Mouse (Mus musculus) limb, embryonic 14.5 days (tissue): ENCODE measurements around the gene Atad5. TPM values are rescaled to one million over a fixed set of nuclear protein-coding genes. Genes with fewer than 3 reads are reported as not detected.

Source experiments
- ATAC-seq: fragments of 200-750 bp; cut with Nextera tagmentation; 2 replicates; pipeline ENCODE4 v1.8.0; 2017; ENCODE audit warnings: low read depth, moderate number of reproducible peaks, moderate TSS enrichment; ENCODE audit not compliant: low FRiP score
- DNase-seq: peaks from one replicate; pipeline ENCODE4 v3.0.0-alpha.2; 2015; ENCODE audit warnings: low spot score
- H3K27ac ChIP-seq: fragments of 300-500 bp; sonication (generic); replicated peaks from 2 replicates; pipeline ENCODE4 v1.5.1; 2014; ENCODE audit warnings: low read depth, mild to moderate bottlenecking, low read length, moderate library complexity, mixed read lengths
- H3K27me3 ChIP-seq: fragments of 300-500 bp; sonication (generic); 2 replicates; pipeline ENCODE4 v1.6.1; 2014; ENCODE audit warnings: low read length, mixed read lengths; ENCODE audit not compliant: control insufficient read depth, insufficient read depth
- H3K36me3 ChIP-seq: fragments of 300-500 bp; sonication (generic); 2 replicates; pipeline ENCODE4 v1.6.1; 2014; ENCODE audit warnings: mild to moderate bottlenecking, low read length, moderate library complexity, mixed read lengths; ENCODE audit not compliant: control insufficient read depth, insufficient read depth
- H3K4me1 ChIP-seq: fragments of 300-500 bp; sonication (generic); 2 replicates; pipeline ENCODE4 v1.6.1; 2014; ENCODE audit warnings: antibody characterized with exemption, low read length, mixed read lengths; ENCODE audit not compliant: control insufficient read depth, insufficient read depth
- H3K4me2 ChIP-seq: fragments of 300-500 bp; sonication (generic); replicated peaks from 2 replicates; pipeline ENCODE4 v1.6.1; 2014; ENCODE audit warnings: low read depth, mild to moderate bottlenecking, low read length, moderate library complexity; ENCODE audit not compliant: severe bottlenecking
- H3K4me3 ChIP-seq: fragments of 300-500 bp; sonication (generic); replicated peaks from 2 replicates; pipeline ENCODE4 v1.5.1; 2014; ENCODE audit warnings: low read length
- H3K9ac ChIP-seq: fragments of 300-500 bp; sonication (generic); 2 replicates; pipeline ENCODE4 v1.6.1; 2014; ENCODE audit warnings: mild to moderate bottlenecking, low read depth, low read length, moderate library complexity; ENCODE audit not compliant: severe bottlenecking
- H3K9me3 ChIP-seq: fragments of 300-500 bp; sonication (generic); 2 replicates; pipeline ENCODE4 v1.6.1; 2016; ENCODE audit warnings: low read length; ENCODE audit not compliant: control insufficient read depth
- POLR2A ChIP-seq: fragments of 200-500 bp; IDR thresholded peaks from 2 replicates; pipeline ENCODE4 v1.8.0; 2012; ENCODE audit warnings: inconsistent platforms, mild to moderate bottlenecking, moderate library complexity, borderline replicate concordance; ENCODE audit not compliant: insufficient read depth, insufficient read length; ENCODE audit errors: extremely low read depth
- WGBS: fragments of 180-500 bp; shearing (Covaris S2); extraction: QIAGEN DNeasy Blood & Tissue Kit; methylation state at CpG from one replicate; pipeline ENCODE4 v1.1.7; 2014; 5-methylcytosine and 5-hydroxymethylcytosine counted together
- polyA plus RNA-seq, 2 experiments: library from polyadenylated mRNA; depleted of rRNA in 1 of 2; stranded (reverse) in 1 of 2; unstranded in 1 of 2; fragments of >200 nt; fragmentation: Nextera tagmentation in 1 of 2; extraction: Ambion mirVana in 1 of 2; gene quantifications; 2 replicates each; pipeline versions ENCODE4 v1.2.1 to v1.2.3; 2012 to 2014

Atad5 gene
- polyA plus RNA-seq, 2 experiments, result 11.1 to 13.8 TPM

DNA sequence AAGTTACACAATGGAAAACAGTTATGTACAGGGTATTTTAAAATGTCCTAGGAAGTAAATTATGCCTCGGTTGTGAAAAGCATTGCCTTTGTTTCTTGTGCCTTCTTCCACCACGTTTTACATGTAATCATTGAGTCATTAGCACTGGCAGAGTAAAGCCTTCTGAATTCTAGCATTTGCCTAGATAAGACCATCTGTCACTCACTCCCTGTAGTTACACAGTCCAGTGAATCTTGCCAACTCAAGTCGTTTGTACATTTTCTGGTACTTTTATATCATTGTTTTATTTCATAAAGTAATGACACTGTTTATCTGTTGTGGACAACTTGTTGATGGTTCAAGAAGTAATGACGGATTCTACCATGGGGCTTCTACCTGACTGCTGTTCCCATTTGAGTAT, 45.5 kb downstream of the Atad5 start:
- no peak for TF ChIP-seq POLR2A
- no peak overlapping the region for H3K4me2 ChIP-seq
- H3K9ac ChIP-seq, result no peak overlapping the region
- H3K27ac ChIP-seq, result no peak overlapping the region
- H3K36me3 ChIP-seq, result peaks cover 57% of the 10 kb centered on the region
- WGBS, result 81% methylated on average over 4 of the region's 4 CpGs
- no peaks in the 10 kb centered on the region for H3K27me3 ChIP-seq
- DNase-seq (no peak), ATAC-seq (no peak)
- H3K4me3 ChIP-seq, result no peak overlapping the region
- H3K9me3 ChIP-seq, result no peaks in the 10 kb centered on the region
- no peaks in the 10 kb centered on the region for H3K4me1 ChIP-seq

DNA sequence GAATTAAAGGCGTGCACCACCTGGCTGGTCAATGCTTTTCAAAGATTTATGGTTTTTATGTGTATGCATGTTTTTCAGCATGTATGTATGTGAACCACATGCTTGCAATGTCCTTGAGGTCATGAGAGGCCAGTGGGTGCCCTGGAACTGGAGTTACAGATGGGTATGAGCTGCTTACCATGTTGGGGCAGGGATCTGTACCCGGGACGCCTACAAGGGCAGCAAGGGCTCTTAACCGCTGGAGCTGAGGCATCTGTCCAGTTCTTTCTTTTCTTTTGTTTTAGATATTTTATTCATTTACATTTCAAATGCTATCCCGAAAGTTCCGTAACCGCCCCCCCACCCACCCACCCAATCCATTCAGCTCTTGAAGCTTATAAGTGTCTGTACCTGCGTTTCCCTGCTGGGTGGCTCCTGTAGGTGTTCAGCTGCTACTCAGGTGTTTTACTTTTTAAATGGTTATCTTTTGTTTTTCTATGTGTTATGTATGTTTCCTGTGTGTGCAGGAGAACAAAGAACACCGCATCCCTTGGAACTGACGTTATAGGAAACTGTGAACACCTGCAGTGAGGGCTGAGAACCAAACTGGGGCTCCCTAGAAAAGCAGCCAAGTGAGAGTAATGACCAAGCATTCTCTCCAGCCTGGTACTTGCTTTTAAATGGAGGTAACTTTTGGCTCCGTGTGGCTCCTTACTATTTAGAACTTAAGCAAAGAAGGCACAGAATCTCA, 46.9 kb downstream of the Atad5 start:
- DNase-seq (no peak), ATAC-seq (no peak)
- no peak for TF ChIP-seq POLR2A
- Histone ChIP-seq H3K4me3 (no peak overlapping the region), H3K4me1 (peaks cover 4% of the 10 kb centered on the region; the same call in 1 of the 2 replicates), H3K27ac (no peak overlapping the region), H3K9me3 (no peaks in the 10 kb centered on the region), H3K9ac (no peak overlapping the region), H3K27me3 (no peaks in the 10 kb centered on the region), H3K36me3 (peaks cover 52% of the 10 kb centered on the region), H3K4me2 (no peak overlapping the region)
- WGBS, result 93% methylated on average over 11 of the region's 11 CpGs

DNA sequence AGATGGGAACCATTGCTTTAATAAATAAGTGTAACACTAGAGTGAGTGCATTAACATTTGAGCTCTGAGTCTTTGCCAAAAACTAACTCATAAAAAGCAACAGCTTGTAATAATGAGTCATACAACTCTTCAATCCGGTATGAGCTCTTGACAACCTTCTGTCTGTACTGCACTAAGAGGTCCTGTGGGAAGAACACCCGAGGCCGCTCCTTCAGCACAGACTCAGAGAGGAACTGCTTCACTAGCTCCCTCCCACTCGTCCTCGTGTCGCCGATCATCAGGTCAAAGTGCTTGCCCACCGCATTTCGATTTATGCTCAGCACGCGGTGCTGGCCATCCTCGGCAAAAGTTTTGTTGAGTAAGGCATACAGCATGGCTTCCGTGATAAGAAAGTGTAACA, 47.6 kb downstream of the Atad5 start:
- peaks cover 48% of the 10 kb centered on the region for H3K36me3 ChIP-seq
- no peaks in the 10 kb centered on the region for H3K27me3 ChIP-seq
- no peak overlapping the region for H3K4me3 ChIP-seq
- 89% methylated on average over 13 of the region's 13 CpGs for WGBS
- H3K9ac ChIP-seq, result no peak overlapping the region
- H3K4me1 ChIP-seq, result peaks cover 5% of the 10 kb centered on the region; the same call in 1 of the 2 replicates
- ATAC-seq (no peak), DNase-seq (no peak)
- no peaks in the 10 kb centered on the region for H3K9me3 ChIP-seq
- no peak overlapping the region for H3K27ac ChIP-seq
- H3K4me2 ChIP-seq, result no peak overlapping the region
- TF ChIP-seq POLR2A, result no peak

DNA sequence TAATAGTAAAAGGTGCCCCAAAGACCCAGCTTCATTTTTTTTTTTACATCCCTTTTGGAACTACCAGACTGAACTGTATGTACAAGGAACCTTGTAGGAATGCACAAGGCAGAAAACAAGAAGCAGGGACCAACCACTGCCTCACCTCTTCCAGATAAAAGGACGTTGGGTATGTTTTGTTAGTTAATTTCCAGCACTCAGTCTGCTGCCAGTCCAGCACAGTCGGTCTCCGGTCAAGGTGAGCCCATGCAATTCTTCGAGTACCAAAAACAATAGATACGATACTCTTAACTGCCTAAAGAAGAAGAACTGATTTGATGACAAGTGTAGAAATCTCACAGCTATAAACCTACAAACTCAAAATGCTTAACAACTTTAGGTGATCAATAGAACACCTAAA, 48.6 kb downstream of the Atad5 start:
- H3K27ac ChIP-seq, result no peak overlapping the region
- DNase-seq (no peak), ATAC-seq (no peak)
- H3K4me1 ChIP-seq, result peaks cover 5% of the 10 kb centered on the region; the same call in 1 of the 2 replicates
- peaks cover 39% of the 10 kb centered on the region for H3K36me3 ChIP-seq
- H3K9me3 ChIP-seq, result no peaks in the 10 kb centered on the region
- 89% methylated on average over 5 of the region's 5 CpGs for WGBS
- no peaks in the 10 kb centered on the region for H3K27me3 ChIP-seq
- no peak for TF ChIP-seq POLR2A
- no peak overlapping the region for H3K4me2 ChIP-seq
- H3K4me3 ChIP-seq, result no peak overlapping the region
- H3K9ac ChIP-seq, result no peak overlapping the region

DNA sequence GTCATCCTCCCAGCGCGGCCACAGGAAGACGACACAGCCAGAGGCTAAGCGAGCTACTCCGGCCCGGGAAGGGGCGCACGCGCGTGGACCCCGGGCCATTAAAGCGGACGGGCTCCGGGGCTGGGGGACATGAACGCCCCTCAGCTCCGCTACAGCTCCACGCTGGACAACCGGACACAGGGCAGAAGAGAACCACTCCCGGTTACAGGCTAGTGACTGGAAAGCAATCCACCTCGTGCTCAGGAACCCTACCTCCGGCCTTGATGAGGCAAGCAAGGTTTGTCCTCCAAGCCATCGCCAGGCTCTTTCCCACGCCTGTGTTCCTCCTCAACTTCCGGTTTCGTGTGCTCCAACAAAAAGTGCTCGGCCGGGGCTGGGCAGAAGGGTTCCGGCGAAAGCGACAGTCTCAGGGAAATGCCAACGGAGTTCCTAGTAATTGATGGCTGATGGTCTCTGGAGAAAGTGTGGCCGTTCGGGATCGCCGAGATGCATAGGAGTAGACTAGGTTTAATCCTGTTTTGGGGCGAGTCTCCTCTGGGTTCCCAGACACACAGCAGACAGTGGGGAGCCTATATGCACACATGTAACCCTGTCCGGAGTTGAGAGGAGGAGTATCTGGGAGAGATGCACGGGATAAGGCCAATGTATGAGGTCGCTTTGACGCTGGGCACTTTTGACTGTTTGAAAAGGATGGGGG, 52.8 kb downstream of the Atad5 start, which contains the start of gene Tefm:
TSS of gene Tefm (minus strand) at position 351 of the 697 bp plus-strand sequence.
- peak; percentile 66; the same call in 1 of the 2 replicates for TF ChIP-seq POLR2A
- no peaks in the 10 kb centered on the region for H3K9me3 ChIP-seq
- H3K27ac ChIP-seq, result peak within 1 kb of the TSS; percentile 76
- H3K4me3 ChIP-seq, result peak within 1 kb of the TSS; percentile 66
- peak within 1 kb of the TSS; percentile 64 for H3K4me2 ChIP-seq
- H3K36me3 ChIP-seq, result peaks cover 13% of the 10 kb centered on the region
- H3K4me1 ChIP-seq, result peaks cover 8% of the 10 kb centered on the region; the same call in 1 of the 2 replicates
- WGBS, result 1% methylated on average over 38 of the region's 40 CpGs
- H3K27me3 ChIP-seq, result no peaks in the 10 kb centered on the region
- peak; percentile 92 for ATAC-seq
- H3K9ac ChIP-seq, result peak within 1 kb of the TSS; percentile 71
- DNase-seq, result peak; percentile 85
